8 mouse cellular contexts compared by ENCODE assay signal in the genomic region with DNA sequence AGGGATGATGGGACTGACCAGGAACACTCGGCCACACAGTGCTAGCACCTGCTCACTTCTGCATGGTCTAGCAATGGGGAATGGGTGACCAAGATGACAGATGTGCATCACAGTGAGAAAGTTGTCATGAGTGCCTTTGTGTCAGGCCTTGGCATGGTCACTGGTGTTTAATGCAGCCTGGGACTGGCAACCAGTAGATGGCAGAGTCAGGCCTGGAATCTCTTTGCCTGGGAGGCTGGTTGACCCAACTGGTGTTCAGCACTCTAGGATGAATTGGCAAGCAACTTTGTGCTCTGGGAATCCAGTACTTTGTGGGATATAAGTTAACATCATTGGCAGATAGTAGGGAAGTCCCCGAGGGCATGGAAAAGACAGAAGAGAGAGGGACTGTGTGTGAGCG.
DNase-seq lines count a peak whose midpoint lies in the region; ATAC-seq and TF ChIP-seq lines count a peak whose summit lies in the region.

No protein-coding gene starts in this region.

- no peaks in the 10 kb centered on the region for H3K4me1 ChIP-seq in forebrain, embryonic 15.5 days
- no peaks in the 10 kb centered on the region for H3K4me1 ChIP-seq in forebrain, embryonic 12.5 days
- H3K4me1 ChIP-seq in lung, adult 2 months (ENCODE audit: control insufficient read depth, insufficient read depth, low read length), result no peaks in the 10 kb centered on the region
- H3K4me1 ChIP-seq in midbrain, embryonic 16.5 days (ENCODE audit: control insufficient read depth, insufficient read depth, low read length), result no peaks in the 10 kb centered on the region

- no peak for TF ChIP-seq POLR2A in lung, adult 2 months (IDR thresholded peaks at IDR 0.05; ENCODE audit: borderline replicate concordance, extremely low read depth, low read depth, low read length)

- ATAC-seq in forebrain, embryonic 15.5 days (replicated peaks), result 0 out of 2 replicates have a peak, but pooled peaks have one; percentile 43
- no peak for ATAC-seq in forebrain, embryonic 12.5 days (ENCODE audit: low FRiP score)
- ATAC-seq in midbrain, embryonic 16.5 days, result no peak

- no peak for DNase-seq in lung, adult 2 months
- DNase-seq in lung, adult 18-20 months, result no peak
- peak; percentile 60 for DNase-seq in cerebellum, adult 8-10 months
- peak; percentile 47 for DNase-seq in layer of hippocampus, adult 11-12 months (ENCODE audit: low spot score)
- no peak for DNase-seq in thymus, postnatal 4 days

- H3K27ac ChIP-seq in forebrain, embryonic 15.5 days (replicated peaks), result no peak overlapping the region
- H3K27ac ChIP-seq in forebrain, embryonic 12.5 days, result no peak overlapping the region
- H3K27ac ChIP-seq in midbrain, embryonic 16.5 days (ENCODE audit: low read length), result no peak overlapping the region

- H3K9ac ChIP-seq in forebrain, embryonic 15.5 days (replicated peaks), result no peak overlapping the region
- no peak overlapping the region for H3K9ac ChIP-seq in forebrain, embryonic 12.5 days
- H3K9ac ChIP-seq in midbrain, embryonic 16.5 days (ENCODE audit: low read depth, low read length), result no peak overlapping the region

- TF ChIP-seq CTCF in lung, adult 2 months (IDR thresholded peaks at IDR 0.05; ENCODE audit: insufficient read depth, low read length), result 0 out of 2 replicates have a peak, but pooled peaks have one; percentile 18

- no peaks in the 10 kb centered on the region for H3K36me3 ChIP-seq in forebrain, embryonic 15.5 days
- H3K36me3 ChIP-seq in forebrain, embryonic 12.5 days (replicated peaks), result no peaks in the 10 kb centered on the region
- no peaks in the 10 kb centered on the region for H3K36me3 ChIP-seq in midbrain, embryonic 16.5 days (ENCODE audit: control insufficient read depth, insufficient read depth, low read length)

- no peaks in the 10 kb centered on the region for H3K27me3 ChIP-seq in forebrain, embryonic 15.5 days
- no peaks in the 10 kb centered on the region for H3K27me3 ChIP-seq in forebrain, embryonic 12.5 days
- no peaks in the 10 kb centered on the region for H3K27me3 ChIP-seq in midbrain, embryonic 16.5 days (ENCODE audit: control insufficient read depth, insufficient read depth, low read depth, low read length)

- H3K4me3 ChIP-seq in forebrain, embryonic 15.5 days, result no peak overlapping the region
- H3K4me3 ChIP-seq in forebrain, embryonic 12.5 days (replicated peaks), result no peak overlapping the region
- no peak overlapping the region for H3K4me3 ChIP-seq in lung, adult 2 months (replicated peaks; ENCODE audit: extremely low read depth, low read depth, low read length)
- H3K4me3 ChIP-seq in midbrain, embryonic 16.5 days (ENCODE audit: low read depth, low read length), result no peak overlapping the region

- 86% methylated on average over 3 of the region's 3 CpGs for WGBS in forebrain, embryonic 15.5 days
- 92% methylated on average over 3 of the region's 3 CpGs for WGBS in forebrain, embryonic 12.5 days
- WGBS in lung, adult 2 months, result 85% methylated on average over 3 of the region's 3 CpGs
- 90% methylated on average over 3 of the region's 3 CpGs for WGBS in midbrain, embryonic 16.5 days

- H3K9me3 ChIP-seq in forebrain, embryonic 15.5 days, result no peaks in the 10 kb centered on the region
- H3K9me3 ChIP-seq in forebrain, embryonic 12.5 days, result no peaks in the 10 kb centered on the region
- H3K9me3 ChIP-seq in midbrain, embryonic 16.5 days (replicated peaks; ENCODE audit: control insufficient read depth, low read length, poor library complexity, severe bottlenecking), result no peaks in the 10 kb centered on the region

- no peak overlapping the region for H3K4me2 ChIP-seq in forebrain, embryonic 15.5 days (replicated peaks)
- no peak overlapping the region for H3K4me2 ChIP-seq in forebrain, embryonic 12.5 days
- no peak overlapping the region for H3K4me2 ChIP-seq in midbrain, embryonic 16.5 days (ENCODE audit: low read length)

Comparison
In these comparisons a context has a peak if more than half of its experiments do, and no peak if none do; other contexts are left out.
1. DNase-seq: peak in cerebellum, adult 8-10 months (single experiment) and layer of hippocampus, adult 11-12 months (single experiment); none in lung, adult 2 months (single experiment), lung, adult 18-20 months (0 of 2) and thymus, postnatal 4 days (single experiment).